Comparison of ENCODE assay signal across 22 mouse cellular contexts in the genomic region with DNA sequence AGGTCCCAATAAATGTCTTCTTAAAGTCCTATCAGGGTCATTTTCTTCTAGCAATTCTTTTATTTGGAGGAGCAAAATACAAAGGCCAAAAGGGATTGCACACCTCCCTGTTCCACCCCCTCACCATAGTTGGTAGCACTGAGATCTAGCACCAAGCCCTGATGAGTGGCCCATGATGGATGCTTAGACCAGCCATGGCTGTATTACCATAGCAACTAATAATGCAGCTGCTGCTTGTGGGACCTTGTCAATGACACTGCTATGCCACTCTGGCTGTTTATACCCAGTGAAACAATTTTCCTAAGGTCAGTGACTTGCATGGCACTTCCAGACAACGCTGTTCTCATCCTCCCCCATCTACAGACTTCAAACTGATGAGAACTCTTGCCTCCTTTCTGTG.
"Had no signal": no experiment of that assay in that cellular context is flagged by ENCODE, and none has a peak within 500 bp of the region (broad histone marks: within the 10 kb centered on the region; RNA-seq: fewer than 3 reads in every experiment).

No protein-coding gene starts in this region.

- H3K36me3 ChIP-seq: intestine, embryonic 15.5 days; liver, embryonic 13.5 days had no signal

- H3K4me1 ChIP-seq: intestine, embryonic 15.5 days; limb, embryonic 12.5 days had no signal

- DNase-seq: forebrain, postnatal 0 days; gastrocnemius, postnatal 14 days; heart, adult 18-20 months; heart, postnatal 10 days; heart, postnatal 4 days; kidney, adult 18-20 months; kidney, adult 8-10 months; kidney, postnatal 10 days; kidney, postnatal 25 days; kidney, postnatal 4 days; layer of hippocampus, adult 9-11 months; liver; liver, embryonic 13.5 days had no signal

- H3K27ac ChIP-seq: heart, embryonic 10.5 days; intestine, embryonic 15.5 days; left cerebral cortex, adult 2 months; limb, embryonic 10.5 days; limb, embryonic 12.5 days; liver, embryonic 13.5 days had no signal

- H3K27me3 ChIP-seq: heart, embryonic 12.5 days; intestine, embryonic 15.5 days; limb, embryonic 12.5 days; liver, embryonic 13.5 days had no signal

- H3K9me3 ChIP-seq: heart, embryonic 10.5 days; heart, embryonic 12.5 days; intestine, embryonic 15.5 days; limb, embryonic 10.5 days; limb, embryonic 12.5 days; liver, embryonic 13.5 days had no signal

- H3K9ac ChIP-seq: forebrain, postnatal 0 days; heart, embryonic 12.5 days; intestine, embryonic 15.5 days; limb, embryonic 12.5 days; liver, embryonic 13.5 days had no signal

- ATAC-seq: inflammation-experienced regulatory T-cells, adult 6 months; intestine, embryonic 15.5 days; intestine, postnatal 0 days had no signal

- H3K4me3 ChIP-seq: heart, embryonic 10.5 days; heart, embryonic 12.5 days; intestine, embryonic 15.5 days; left cerebral cortex, adult 2 months; limb, embryonic 10.5 days; limb, embryonic 12.5 days; liver, embryonic 13.5 days had no signal

- H3K4me2 ChIP-seq: heart, embryonic 12.5 days; intestine, embryonic 15.5 days; limb, embryonic 12.5 days; liver, embryonic 11.5 days; liver, embryonic 13.5 days had no signal
